Mouse (Mus musculus): Measurements from ENCODE around the gene Rpl11. TPM values are rescaled to one million over a fixed set of nuclear protein-coding genes. Genes with fewer than 3 reads are reported as not detected.
"Not testable (repeated sequence)": the region's sequence is repeated elsewhere in the genome, so short reads cannot be mapped to it uniquely, and the experiment has no call there.

The Rpl11 gene
- 490 and 535 TPM in 2 replicates for polyA plus RNA-seq (2015; fragmentation: Nextera tagmentation; extraction: Ambion mirVana)

GRCm38 (mm10) chr4:136053247-136053596 lies at the start of gene Rpl11:
Rpl11 (minus strand) TSS chr4:136053428.
- peak; percentile 99 for DNase-seq (ENCODE audit: low spot score)
- H3K9me3 ChIP-seq (replicated peaks; ENCODE audit: low read length) = no peaks in the 10 kb centered on the region
- peak within 1 kb of the TSS; percentile 97 for H3K9ac ChIP-seq (ENCODE audit: low read depth, low read length)
- H3K4me1 ChIP-seq (replicated peaks; ENCODE audit: insufficient read depth, low read length) = peaks cover 9% of the 10 kb centered on the region
- peak within 1 kb of the TSS; percentile 94 for H3K4me3 ChIP-seq (replicated peaks; ENCODE audit: low read depth, low read length)
- no peaks in the 10 kb centered on the region for H3K27me3 ChIP-seq (ENCODE audit: insufficient read depth, low read length)
- ATAC-seq (replicated peaks; ENCODE audit: low FRiP score, low read depth) = peak; percentile 94
- peak; percentile 89 for TF ChIP-seq CTCF (IDR thresholded peaks at IDR 0.05; ENCODE audit: low read depth)
- H3K36me3 ChIP-seq (ENCODE audit: insufficient read depth, low read length) = peaks cover 30% of the 10 kb centered on the region
- peak within 1 kb of the TSS; percentile 94 for H3K27ac ChIP-seq
- peak within 1 kb of the TSS; percentile 89 for H3K4me2 ChIP-seq (ENCODE audit: low read length)
- under 1% methylated on average over 21 of the region's 21 CpGs for WGBS

- WGBS = 90% methylated on average over 4 of the region's 4 CpGs
- DNase-seq (ENCODE audit: low spot score) = not testable (repeated sequence)
These were observed 48.5 kb upstream of the Rpl11 start for GRCm38 (mm10) chr4:136101753-136102152.

DNA sequence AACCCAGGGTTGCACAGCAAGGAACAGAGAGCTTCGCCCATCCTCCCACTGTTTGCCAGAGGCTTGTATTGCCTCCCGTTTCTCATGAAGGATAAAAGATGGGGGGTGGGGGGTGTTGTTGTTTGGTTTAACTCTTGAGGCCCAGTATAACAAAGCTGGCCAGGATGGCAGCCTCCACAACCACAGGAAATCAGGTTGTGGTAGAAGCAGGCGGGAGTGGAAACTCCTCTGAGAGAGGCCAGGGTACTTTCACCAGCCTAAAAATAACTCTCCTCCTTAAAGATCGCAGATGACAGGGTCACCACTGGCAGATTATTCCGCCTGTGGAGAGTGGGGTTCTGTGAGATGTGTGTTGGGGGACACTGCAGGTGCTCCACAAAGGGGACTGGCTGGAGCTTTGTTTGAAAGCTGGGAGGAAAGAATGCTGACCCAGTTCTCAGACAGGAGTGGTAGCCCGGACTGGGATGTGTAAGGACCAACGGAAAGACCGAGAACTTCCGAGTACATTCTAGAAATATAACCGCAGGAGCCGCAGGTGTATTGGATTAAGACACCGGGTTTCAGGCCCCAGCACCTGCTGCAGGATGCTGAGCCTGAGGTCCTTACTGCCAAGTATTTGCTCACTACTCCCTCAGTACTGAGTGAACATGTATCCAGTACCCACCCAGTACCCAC lies 47.3 kb upstream of the Rpl11 start:
- Histone ChIP-seq H3K27me3 (ENCODE audit: insufficient read depth, low read length) (no peaks in the 10 kb centered on the region), H3K36me3 (ENCODE audit: insufficient read depth, low read length) (no peaks in the 10 kb centered on the region), H3K4me1 (replicated peaks; ENCODE audit: insufficient read depth, low read length) (peaks cover 9% of the 10 kb centered on the region; the same call in 1 of the 2 replicates), H3K27ac (no peak overlapping the region), H3K9ac (ENCODE audit: low read depth, low read length) (no peak overlapping the region), H3K9me3 (replicated peaks; ENCODE audit: low read length) (no peaks in the 10 kb centered on the region), H3K4me3 (replicated peaks; ENCODE audit: low read depth, low read length) (no peak overlapping the region), H3K4me2 (ENCODE audit: low read length) (no peak overlapping the region)
- DNase-seq (ENCODE audit: low spot score) = no peak
- no peak for TF ChIP-seq CTCF (IDR thresholded peaks at IDR 0.05; ENCODE audit: low read depth)
- no peak for ATAC-seq (replicated peaks; ENCODE audit: low FRiP score, low read depth)
- WGBS = 73% methylated on average over 12 of the region's 12 CpGs

More at GRCm38 (mm10) chr4:136101753-136102152, 48.5 kb upstream of the Rpl11 start:
- ATAC-seq (replicated peaks; ENCODE audit: low FRiP score, low read depth); H3K4me2 ChIP-seq (ENCODE audit: low read length); H3K4me3 ChIP-seq (replicated peaks; ENCODE audit: low read depth, low read length); H3K27ac ChIP-seq; H3K36me3 ChIP-seq (ENCODE audit: insufficient read depth, low read length); H3K9me3 ChIP-seq (replicated peaks; ENCODE audit: low read length); H3K27me3 ChIP-seq (ENCODE audit: insufficient read depth, low read length); H3K9ac ChIP-seq (ENCODE audit: low read depth, low read length): not testable (repeated sequence)
- H3K4me1 ChIP-seq (replicated peaks; ENCODE audit: insufficient read depth, low read length) = peaks cover 12% of the 10 kb centered on the region; the same call in 1 of the 2 replicates

GRCm38 (mm10) chr4:136098446-136098845 lies 45.2 kb upstream of the Rpl11 start:
- WGBS = 97% methylated on average over 3 of the region's 3 CpGs
- no peak for ATAC-seq (replicated peaks; ENCODE audit: low FRiP score, low read depth)
- H3K4me2 ChIP-seq (ENCODE audit: low read length) = no peak overlapping the region
- H3K36me3 ChIP-seq (ENCODE audit: insufficient read depth, low read length) = no peaks in the 10 kb centered on the region
- no peak for TF ChIP-seq CTCF (IDR thresholded peaks at IDR 0.05; ENCODE audit: low read depth)
- H3K27ac ChIP-seq = no peak overlapping the region
- no peaks in the 10 kb centered on the region for H3K9me3 ChIP-seq (replicated peaks; ENCODE audit: low read length)
- DNase-seq (ENCODE audit: low spot score) = no peak
- H3K27me3 ChIP-seq (ENCODE audit: insufficient read depth, low read length) = no peaks in the 10 kb centered on the region
- H3K9ac ChIP-seq (ENCODE audit: low read depth, low read length) = no peak overlapping the region
- no peaks in the 10 kb centered on the region for H3K4me1 ChIP-seq (replicated peaks; ENCODE audit: insufficient read depth, low read length)
- no peak overlapping the region for H3K4me3 ChIP-seq (replicated peaks; ENCODE audit: low read depth, low read length)

GRCm38 (mm10) chr4:136096446-136097113 lies 43.4 kb upstream of the Rpl11 start:
- no peaks in the 10 kb centered on the region for H3K4me1 ChIP-seq (replicated peaks; ENCODE audit: insufficient read depth, low read length)
- H3K27me3 ChIP-seq (ENCODE audit: insufficient read depth, low read length) = no peaks in the 10 kb centered on the region
- no peak overlapping the region for H3K9ac ChIP-seq (ENCODE audit: low read depth, low read length)
- H3K36me3 ChIP-seq (ENCODE audit: insufficient read depth, low read length) = no peaks in the 10 kb centered on the region
- no peak overlapping the region for H3K4me2 ChIP-seq (ENCODE audit: low read length)
- 72% methylated on average over 11 of the region's 11 CpGs for WGBS
- ATAC-seq (replicated peaks; ENCODE audit: low FRiP score, low read depth) = no peak
- no peak for DNase-seq (ENCODE audit: low spot score)
- no peak for TF ChIP-seq CTCF (IDR thresholded peaks at IDR 0.05; ENCODE audit: low read depth)
- H3K9me3 ChIP-seq (replicated peaks; ENCODE audit: low read length) = no peaks in the 10 kb centered on the region
- no peak overlapping the region for H3K4me3 ChIP-seq (replicated peaks; ENCODE audit: low read depth, low read length)
- no peak overlapping the region for H3K27ac ChIP-seq

- DNase-seq (ENCODE audit: low spot score) = no peak
- Histone ChIP-seq H3K4me2 (ENCODE audit: low read length) (no peak overlapping the region), H3K36me3 (ENCODE audit: insufficient read depth, low read length) (no peaks in the 10 kb centered on the region), H3K9me3 (replicated peaks; ENCODE audit: low read length) (no peaks in the 10 kb centered on the region), H3K4me1 (replicated peaks; ENCODE audit: insufficient read depth, low read length) (no peaks in the 10 kb centered on the region), H3K9ac (ENCODE audit: low read depth, low read length) (no peak overlapping the region), H3K27ac (no peak overlapping the region), H3K27me3 (ENCODE audit: insufficient read depth, low read length) (no peaks in the 10 kb centered on the region), H3K4me3 (replicated peaks; ENCODE audit: low read depth, low read length) (no peak overlapping the region)
- TF ChIP-seq CTCF (IDR thresholded peaks at IDR 0.05; ENCODE audit: low read depth) = no peak
- WGBS = 78% methylated on average over 9 of the region's 9 CpGs
- no peak for ATAC-seq (replicated peaks; ENCODE audit: low FRiP score, low read depth)
These were observed 42.4 kb upstream of the Rpl11 start for GRCm38 (mm10) chr4:136095490-136096105.

Measured in kidney, postnatal 0 days (tissue).